ENCODE assay signal across 20 mouse cellular contexts in the genomic region with DNA sequence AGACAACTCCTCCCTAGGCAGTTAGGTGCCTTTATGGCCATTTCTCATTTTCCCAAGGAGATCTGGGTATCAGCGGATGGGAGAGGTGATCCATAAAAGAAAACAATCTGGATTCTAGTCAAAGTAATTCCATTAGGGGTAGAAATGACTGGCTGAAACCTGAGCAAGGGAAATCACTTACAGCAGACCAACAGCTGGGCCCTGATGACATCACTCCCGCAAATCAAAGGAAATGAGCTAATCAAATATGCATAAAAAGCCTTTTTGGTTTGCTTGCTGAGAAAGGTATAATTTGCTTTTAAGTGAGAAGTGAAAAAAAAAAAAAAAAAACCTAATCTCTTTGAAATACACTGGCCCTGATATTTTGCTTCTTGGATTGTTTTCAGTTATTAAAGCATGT.
DNase-seq lines count a peak whose midpoint lies in the region; ATAC-seq and TF ChIP-seq lines count a peak whose summit lies in the region.
"Had no signal": no experiment of that assay in that cellular context is flagged by ENCODE, and none has a peak within 500 bp of the region (broad histone marks: within the 10 kb centered on the region; RNA-seq: fewer than 3 reads in every experiment).

No protein-coding gene starts in this region.

- no peak for TF ChIP-seq POLR2A in brain, embryonic 14.5 days (IDR thresholded peaks at IDR 0.05; ENCODE audit: borderline replicate concordance, extremely low read depth, insufficient read depth, insufficient read length, poor library complexity, severe bottlenecking)

- no peak overlapping the region for H3K4me2 ChIP-seq in embryonic facial prominence, embryonic 11.5 days (ENCODE audit: low read depth, low read length)
- H3K4me2 ChIP-seq: embryonic facial prominence, embryonic 12.5 days; forebrain, embryonic 13.5 days; heart, embryonic 11.5 days; heart, embryonic 15.5 days had no signal

- no peak overlapping the region for H3K27ac ChIP-seq in embryonic facial prominence, embryonic 11.5 days (replicated peaks; ENCODE audit: low read depth, low read length)
- H3K27ac ChIP-seq in embryonic facial prominence, embryonic 10.5 days (replicated peaks), result no peak overlapping the region
- H3K27ac ChIP-seq: forebrain, embryonic 13.5 days; heart, adult 2 months; heart, embryonic 15.5 days had no signal

- no peaks in the 10 kb centered on the region for H3K27me3 ChIP-seq in embryonic facial prominence, embryonic 11.5 days (ENCODE audit: control insufficient read depth, insufficient read depth, low read length)
- no peaks in the 10 kb centered on the region for H3K27me3 ChIP-seq in embryonic facial prominence, embryonic 10.5 days (replicated peaks; ENCODE audit: low read depth, poor library complexity, severe bottlenecking)
- H3K27me3 ChIP-seq: embryonic facial prominence, embryonic 12.5 days; forebrain, embryonic 13.5 days; heart, embryonic 15.5 days; Patski had no signal

- no peaks in the 10 kb centered on the region for H3K9me3 ChIP-seq in embryonic facial prominence, embryonic 11.5 days (replicated peaks; ENCODE audit: control insufficient read depth, low read length)
- no peaks in the 10 kb centered on the region for H3K9me3 ChIP-seq in embryonic facial prominence, embryonic 10.5 days
- H3K9me3 ChIP-seq: embryonic facial prominence, embryonic 12.5 days; forebrain, embryonic 13.5 days; heart, embryonic 15.5 days had no signal

- TF ChIP-seq CTCF in brain, embryonic 14.5 days (IDR thresholded peaks at IDR 0.05; ENCODE audit: borderline replicate concordance, extremely low read depth, insufficient read depth, insufficient read length), result no peak

- no peaks in the 10 kb centered on the region for H3K4me1 ChIP-seq in embryonic facial prominence, embryonic 11.5 days (ENCODE audit: control insufficient read depth, insufficient read depth, low read length)
- no peaks in the 10 kb centered on the region for H3K4me1 ChIP-seq in embryonic facial prominence, embryonic 10.5 days
- H3K4me1 ChIP-seq: embryonic facial prominence, embryonic 12.5 days; heart, embryonic 15.5 days had no signal

- no peak overlapping the region for H3K4me3 ChIP-seq in embryonic facial prominence, embryonic 11.5 days (ENCODE audit: low read depth, low read length)
- H3K4me3 ChIP-seq in embryonic facial prominence, embryonic 10.5 days, result no peak overlapping the region
- H3K4me3 ChIP-seq: embryonic facial prominence, embryonic 12.5 days; forebrain, embryonic 13.5 days; heart, adult 2 months; heart, embryonic 15.5 days had no signal

- H3K36me3 ChIP-seq in embryonic facial prominence, embryonic 11.5 days (replicated peaks; ENCODE audit: control insufficient read depth, insufficient read depth, low read depth, low read length), result no peaks in the 10 kb centered on the region
- H3K36me3 ChIP-seq in embryonic facial prominence, embryonic 10.5 days (replicated peaks), result no peaks in the 10 kb centered on the region
- H3K36me3 ChIP-seq: embryonic facial prominence, embryonic 12.5 days; heart, embryonic 15.5 days had no signal

- WGBS in embryonic facial prominence, embryonic 11.5 days, result 42% methylated on average over 2 of the region's 2 CpGs
- WGBS in embryonic facial prominence, embryonic 10.5 days, result 70% methylated on average over 2 of the region's 2 CpGs

- no peak overlapping the region for H3K9ac ChIP-seq in embryonic facial prominence, embryonic 11.5 days (replicated peaks; ENCODE audit: low read length)
- H3K9ac ChIP-seq: embryonic facial prominence, embryonic 12.5 days; forebrain, embryonic 13.5 days; heart, embryonic 15.5 days had no signal

- ATAC-seq in embryonic facial prominence, embryonic 11.5 days (replicated peaks; ENCODE audit: insufficient number of reproducible peaks, low FRiP score, low TSS enrichment, low read depth), result no peak
- ATAC-seq: activated CD4-positive, CD25-positive, alpha-beta regulatory T cell, adult 4 months; forebrain, embryonic 13.5 days; hindbrain, embryonic 16.5 days; Patski had no signal

- peak; percentile 20 for DNase-seq in embryonic facial prominence, embryonic 11.5 days (ENCODE audit: low spot score)
- DNase-seq in embryonic facial prominence, embryonic 10.5 days (ENCODE audit: low spot score), result no peak
- DNase-seq in kidney, postnatal 10 days, result peak; percentile 5
- no peak for DNase-seq in kidney, postnatal 25 days
- DNase-seq in brain, embryonic 14.5 days (ENCODE audit: low read depth), result peak; percentile 61
- DNase-seq in spleen, postnatal 36 days (ENCODE audit: low spot score in 2 of 2), result no peak
- no peak for DNase-seq in gastrocnemius, postnatal 25 days
- DNase-seq: adrenal gland, postnatal 14 days; B cell, adult 2 months; cerebellum, adult 18-20 months; heart, adult 2 months; heart, postnatal 14 days; kidney, adult 11 months had no signal

Comparison
In these comparisons a context has a peak if more than half of its experiments do, and no peak if none do; other contexts are left out.
1. DNase-seq: peak in embryonic facial prominence, embryonic 11.5 days (single experiment), kidney, postnatal 10 days (single experiment) and brain, embryonic 14.5 days (single experiment); none in embryonic facial prominence, embryonic 10.5 days (single experiment), kidney, postnatal 25 days (0 of 2), spleen, postnatal 36 days (0 of 2) and gastrocnemius, postnatal 25 days (single experiment).